Mouse (Mus musculus) lung, adult 18-20 months (tissue): ENCODE measurements around the gene Adck1.
"Not testable (repeated sequence)": the region's sequence is repeated elsewhere in the genome, so short reads cannot be mapped to it uniquely, and the experiment has no call there.

Experiments
- DNase-seq, 2 experiments: peaks; one replicate each; pipeline ENCODE4 v3.0.0; 2022; ENCODE audit warnings: mixed read lengths in 2 of 2

The Adck1 gene

GRCm38 (mm10) chr12:88428735-88429134, 68.4 kb downstream of the Adck1 start:
- no peak for DNase-seq

DNA sequence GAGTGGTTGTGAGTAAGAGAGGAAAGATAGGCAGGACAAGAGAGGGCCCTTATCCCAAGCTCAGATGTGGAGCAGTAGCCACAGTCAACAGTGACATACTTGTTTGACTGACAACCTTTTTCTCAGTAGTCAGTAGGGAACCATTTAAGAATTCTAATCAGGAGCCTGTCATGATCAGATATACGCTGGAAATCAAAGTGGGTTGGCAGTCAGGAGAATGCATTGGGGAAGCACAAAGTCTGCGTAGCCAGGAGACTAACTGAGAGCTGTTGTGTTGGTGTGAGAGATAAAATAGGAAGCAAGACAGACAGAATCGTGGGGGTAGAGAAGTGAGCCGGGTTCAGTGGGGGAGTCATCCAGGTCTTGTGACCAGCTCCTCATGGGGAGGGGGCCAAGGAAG, 71.9 kb downstream of the Adck1 start:
- no peak for DNase-seq

- DNase-seq: no peak
These were observed 72.8 kb downstream of the Adck1 start for GRCm38 (mm10) chr12:88433171-88433570.

- DNase-seq: no peak
These were observed 76.8 kb downstream of the Adck1 start for GRCm38 (mm10) chr12:88436962-88437750.

DNA sequence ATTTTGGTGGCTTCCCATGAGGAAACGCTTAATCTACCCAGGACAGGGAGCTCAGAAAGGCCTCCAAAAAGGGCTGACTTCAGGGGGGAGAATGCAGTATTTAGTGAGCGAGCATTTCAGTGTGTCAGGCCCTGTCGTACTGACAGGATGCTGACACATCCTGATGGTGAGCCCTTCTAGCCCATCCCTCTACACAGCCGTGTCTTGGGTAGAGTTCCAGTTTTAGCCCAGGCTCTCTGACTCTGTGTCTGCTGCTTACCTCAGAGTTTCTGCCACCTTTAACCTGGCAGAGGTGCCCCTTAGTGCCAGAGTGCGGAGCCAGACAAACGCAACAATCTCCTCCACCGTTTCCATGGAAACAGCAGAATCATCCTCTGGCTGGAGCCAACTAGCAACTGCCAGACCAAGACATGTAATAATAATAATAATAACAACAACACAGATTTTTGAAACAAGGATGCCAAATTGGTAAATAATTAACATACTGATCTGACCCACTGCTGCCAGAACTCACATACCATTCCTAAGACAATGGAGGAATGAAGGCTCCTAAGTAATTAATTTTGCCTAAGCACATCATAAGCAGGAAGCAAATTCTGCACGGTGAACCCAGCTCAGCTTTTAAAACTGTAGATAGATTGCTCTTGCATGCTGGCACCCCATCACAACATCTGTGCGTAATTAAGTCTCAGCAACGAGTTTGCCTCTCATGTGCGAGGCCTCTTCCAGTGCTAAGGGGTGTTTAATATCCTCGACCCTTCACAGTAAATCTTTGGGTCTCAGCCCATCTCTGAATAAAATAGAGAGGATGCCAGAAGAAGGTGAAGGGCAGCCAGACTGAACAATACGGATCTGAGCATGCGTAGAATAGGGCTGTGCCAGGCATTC, 81.8 kb downstream of the Adck1 start:
- DNase-seq: no peak

GRCm38 (mm10) chr12:88444040-88444439, 83.7 kb downstream of the Adck1 start:
- DNase-seq: peak; percentile 64 to 75

DNA sequence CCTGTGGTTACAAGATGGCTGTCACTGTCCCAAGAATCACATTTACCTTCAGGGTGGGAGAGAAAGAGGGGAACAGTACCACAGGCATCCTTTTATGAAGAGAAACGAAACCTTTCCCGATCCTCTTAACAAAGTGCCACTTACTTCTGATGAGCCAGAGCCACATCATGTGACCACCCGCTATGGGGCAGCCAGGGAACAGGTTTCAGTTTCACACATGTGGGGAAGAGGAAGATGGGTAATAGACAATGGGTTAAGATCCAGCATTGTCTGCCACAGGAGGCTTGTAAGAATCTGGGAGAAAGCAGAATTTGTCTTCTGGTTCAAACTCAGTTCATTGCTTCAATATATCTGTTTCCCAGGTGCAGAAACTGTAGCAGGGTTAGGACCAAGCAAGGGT, 85.1 kb downstream of the Adck1 start:
- no peak for DNase-seq

GRCm38 (mm10) chr12:88450658-88451563, 90.6 kb downstream of the Adck1 start:
- DNase-seq: no peak

- DNase-seq: no peak
These were observed 94.5 kb downstream of the Adck1 start for GRCm38 (mm10) chr12:88454701-88455410.

DNA sequence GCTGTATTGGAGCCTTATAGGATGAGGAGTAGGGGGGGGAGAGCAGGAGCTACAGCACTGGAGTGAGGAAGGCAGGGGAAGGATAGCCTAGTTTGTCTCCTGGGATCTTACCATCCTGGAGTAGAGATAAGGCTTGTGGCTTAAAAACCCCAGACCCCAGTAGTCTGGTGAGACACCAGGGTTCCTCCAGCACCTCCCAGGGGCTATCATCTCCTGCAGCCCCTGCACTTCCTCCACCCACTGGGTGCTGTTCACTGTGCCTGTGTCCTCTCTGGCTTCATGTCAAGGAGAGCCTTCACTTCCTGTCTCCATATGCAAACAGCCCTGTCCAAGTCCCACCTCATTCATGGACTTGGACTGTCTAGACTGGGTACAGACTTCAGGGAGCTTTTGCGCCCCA, 96.7 kb downstream of the Adck1 start:
- DNase-seq: no peak

DNA sequence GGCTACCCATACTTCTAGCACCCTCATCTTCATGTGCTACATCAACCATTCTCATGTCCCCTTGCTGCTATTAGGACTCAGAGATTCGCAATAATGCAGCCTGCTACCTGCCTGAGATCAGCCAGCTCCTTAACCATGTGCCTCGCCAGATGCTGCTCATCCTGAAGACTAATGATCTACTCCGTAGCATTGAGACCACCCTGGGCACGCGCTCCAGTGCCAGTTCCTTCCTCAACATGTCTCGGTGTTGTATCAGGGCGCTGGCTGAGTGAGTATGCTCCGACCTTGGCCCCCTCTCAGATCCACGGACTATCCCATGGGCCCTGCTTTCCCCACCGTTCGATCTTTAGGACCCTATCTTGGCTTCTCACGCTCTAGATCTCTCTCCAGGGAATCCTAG, 98.6 kb downstream of the Adck1 start:
- DNase-seq: no peak

DNA sequence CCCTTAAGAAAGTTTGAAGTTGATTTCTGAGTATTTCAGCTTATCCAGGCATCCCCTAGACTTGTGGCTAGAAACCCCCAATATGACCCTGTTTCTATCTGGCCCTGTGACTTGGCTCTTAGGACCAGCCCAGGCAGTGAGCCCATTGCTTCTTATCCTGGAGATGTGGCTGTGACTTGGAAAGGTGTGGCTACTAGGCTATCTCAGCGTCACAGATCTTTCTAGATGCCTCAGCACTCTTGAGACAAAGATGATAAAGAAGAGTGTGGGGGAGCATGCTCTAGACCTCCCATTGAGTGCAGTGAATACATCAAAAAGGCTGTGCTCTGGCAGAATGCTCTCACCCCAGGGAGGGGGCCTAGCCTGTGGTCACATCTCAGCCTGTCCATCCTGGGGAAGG, 99.1 kb downstream of the Adck1 start:
- no peak for DNase-seq

DNA sequence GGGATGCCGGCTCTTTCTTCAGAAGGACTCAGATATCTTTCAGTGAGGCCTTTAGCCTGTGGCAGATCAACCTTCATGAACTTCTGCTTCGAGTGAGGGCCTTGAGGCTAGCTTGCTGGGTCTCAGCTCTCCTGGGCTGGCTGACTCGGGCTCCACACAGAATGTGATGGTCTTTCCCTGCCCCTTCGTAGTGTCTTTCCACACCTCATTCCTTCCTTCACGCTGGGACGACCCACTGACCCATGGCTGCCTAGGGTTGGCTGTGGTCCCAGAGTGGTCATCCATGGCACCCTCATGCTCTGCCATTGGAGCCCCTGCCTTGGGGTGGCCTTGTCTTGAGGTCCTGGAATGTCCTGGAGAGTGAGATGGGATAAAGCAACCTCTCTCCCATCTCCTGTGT, 100.7 kb downstream of the Adck1 start:
- DNase-seq: no peak

DNA sequence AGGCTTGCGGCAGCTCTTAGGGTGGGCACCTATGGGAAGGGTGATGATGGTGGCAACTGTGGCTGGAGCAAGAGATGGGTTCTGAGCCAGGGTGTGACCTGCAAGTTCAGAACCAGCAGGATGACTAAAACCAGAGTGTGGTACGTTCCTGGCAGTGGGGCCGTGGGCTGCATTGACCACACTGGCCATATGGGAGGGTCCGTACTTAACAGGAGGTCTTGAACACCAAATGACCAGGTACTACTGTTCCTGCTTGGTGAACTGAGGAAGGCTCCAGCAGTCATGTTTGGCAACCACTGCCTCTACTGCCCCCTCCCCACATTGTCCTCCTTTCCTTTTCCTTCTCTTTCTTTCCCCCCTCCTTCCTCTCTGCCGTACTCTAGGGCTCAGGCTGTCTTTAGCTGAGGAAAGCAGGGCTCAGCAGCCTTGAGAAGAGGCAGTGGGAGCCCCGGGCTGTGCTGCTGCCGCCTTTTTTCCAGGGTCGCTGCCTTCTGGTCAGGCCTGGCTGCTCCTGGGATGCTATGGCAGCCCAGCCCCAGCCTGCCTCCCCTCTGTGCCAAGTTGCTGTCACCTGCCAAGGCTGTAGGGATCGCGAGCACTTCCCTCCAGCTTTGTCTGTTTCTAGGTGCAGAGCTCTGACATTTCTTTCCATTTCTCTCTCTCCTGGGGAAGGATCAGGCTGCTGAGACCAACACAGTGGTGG, 103.4 kb downstream of the Adck1 start:
- no peak for DNase-seq

DNA sequence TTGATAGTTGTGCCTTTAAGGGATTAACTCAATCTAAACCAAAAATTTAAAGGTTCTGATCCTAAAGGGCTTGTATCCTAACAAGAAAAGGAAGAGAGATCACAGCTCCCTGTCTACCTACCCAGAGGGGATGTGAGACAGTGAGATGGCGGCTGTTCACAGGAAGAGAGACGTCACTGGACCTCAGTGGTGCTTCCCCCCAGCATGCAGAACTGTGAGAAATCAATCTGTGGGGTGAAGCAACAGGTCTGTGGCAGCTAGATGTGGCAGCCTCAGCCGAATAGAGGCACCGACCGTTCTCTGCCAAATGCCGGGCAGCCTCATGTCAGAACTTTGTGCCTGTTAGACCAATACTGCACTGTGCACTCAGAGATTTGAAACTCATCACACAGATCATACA, 106.4 kb downstream of the Adck1 start:
- no peak for DNase-seq

DNA sequence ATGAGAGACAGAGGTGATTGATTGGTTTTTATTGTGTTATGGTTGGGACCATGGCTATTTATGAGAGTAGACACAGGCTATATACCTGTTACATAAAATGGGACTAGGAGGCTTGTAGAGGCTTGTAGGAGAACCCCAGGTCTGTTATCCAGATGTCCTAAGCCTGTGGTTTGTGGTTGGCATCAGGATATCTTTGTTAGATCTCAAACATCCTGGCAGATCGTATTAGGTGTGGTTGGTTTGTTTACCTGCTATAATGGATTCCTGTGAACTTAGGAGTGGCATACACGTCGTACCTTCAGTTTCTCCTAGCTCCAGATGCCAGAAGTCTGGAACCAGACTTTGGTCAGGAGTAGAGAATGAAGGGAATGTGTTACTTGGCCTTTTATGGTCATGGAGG, 106.9 kb downstream of the Adck1 start:
- no peak for DNase-seq

DNA sequence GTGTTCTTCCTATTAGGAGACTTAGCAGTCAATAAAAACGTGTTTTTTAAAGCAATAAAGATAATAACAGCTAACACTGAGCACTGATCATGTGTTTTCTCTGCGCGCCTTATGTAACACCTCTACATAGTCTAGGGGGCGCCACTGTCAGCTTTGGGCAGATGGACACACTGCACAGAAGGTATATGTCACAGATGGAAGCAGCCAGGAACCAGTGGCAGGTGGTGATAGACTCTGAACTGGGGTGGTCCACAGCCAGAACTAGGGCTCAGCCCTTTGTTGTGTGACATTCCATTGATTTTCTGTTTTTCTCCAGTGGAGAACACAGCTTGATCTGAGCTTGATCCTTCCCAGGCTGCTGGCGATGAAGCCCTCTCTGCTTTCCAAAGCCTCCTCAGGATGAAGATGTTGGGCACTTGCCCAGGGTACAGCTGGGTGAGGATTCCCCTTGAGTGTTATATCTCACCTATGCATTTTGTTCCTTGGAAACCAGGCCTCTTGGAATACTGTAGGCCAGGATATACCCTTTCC, 107.6 kb downstream of the Adck1 start:
- DNase-seq: no peak

DNA sequence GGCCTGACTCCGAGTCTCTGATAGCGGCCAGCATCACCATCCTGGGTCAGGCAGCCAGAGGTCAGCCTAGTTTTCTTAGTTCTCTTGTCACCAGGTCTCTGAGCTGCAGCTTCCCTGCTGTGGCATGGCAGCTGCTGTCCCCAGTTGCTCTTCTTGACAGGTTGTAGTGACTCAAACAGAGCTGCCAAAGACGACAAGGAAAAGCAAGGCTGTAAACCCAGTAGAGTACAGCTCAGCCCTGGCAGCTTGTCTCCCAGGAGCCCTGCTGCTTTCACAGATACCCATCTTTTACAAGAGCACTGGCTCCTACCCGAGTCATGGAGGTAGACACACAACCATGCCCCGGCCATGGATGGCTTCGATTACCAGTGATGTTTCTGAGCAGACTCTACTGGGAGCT, 108.3 kb downstream of the Adck1 start:
- no peak for DNase-seq

- DNase-seq: not testable (repeated sequence)
These were observed 111.5 kb downstream of the Adck1 start for GRCm38 (mm10) chr12:88471884-88472283.

- DNase-seq: no peak
These were observed 112.5 kb downstream of the Adck1 start for GRCm38 (mm10) chr12:88472832-88473231.

- no peak for DNase-seq
These were observed 113.4 kb downstream of the Adck1 start for GRCm38 (mm10) chr12:88473796-88474195.
